Mouse (Mus musculus): Measurements from ENCODE around the gene Crygc. TPM values are rescaled to one million over a fixed set of nuclear protein-coding genes. Genes with fewer than 3 reads are reported as not detected.
"Not testable (repeated sequence)": the region's sequence is repeated elsewhere in the genome, so short reads cannot be mapped to it uniquely, and the experiment has no call there.

Gene Crygc
- polyA plus RNA-seq, 1 experiment from 2014 or later, result not detected

DNA sequence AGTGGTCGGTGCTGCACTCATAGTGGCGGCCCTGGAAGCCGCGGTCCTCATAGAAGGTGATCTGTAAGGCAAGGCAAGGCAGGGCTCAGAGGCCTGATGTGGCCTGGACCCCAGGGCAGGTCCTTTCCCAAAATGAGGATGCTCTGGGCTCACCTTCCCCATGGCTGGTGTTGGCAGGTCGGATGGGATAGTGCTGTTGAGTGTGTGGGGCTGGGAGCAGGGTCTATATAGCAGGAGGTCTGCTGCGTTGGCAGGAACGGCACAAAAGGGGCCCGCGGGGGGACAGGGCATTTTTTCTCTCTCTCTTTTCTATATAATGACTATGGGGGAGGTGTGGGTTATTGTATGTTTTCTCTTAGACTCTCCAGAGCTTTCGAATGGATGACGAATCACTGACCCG lies 22.5 kb downstream of the Crygc start, which contains the start of gene Cryge:
Cryge (minus strand) TSS at position 198 of the 400 bp plus-strand sequence.
- ATAC-seq (ENCODE audit: extremely low read depth, insufficient number of reproducible peaks, low FRiP score, low TSS enrichment); H3K9ac ChIP-seq; H3K4me3 ChIP-seq; H3K36me3 ChIP-seq; H3K4me1 ChIP-seq; H3K27ac ChIP-seq (replicated peaks); H3K4me2 ChIP-seq; H3K27me3 ChIP-seq (replicated peaks); H3K9me3 ChIP-seq: not testable (repeated sequence)
- WGBS, result 83% methylated on average over 8 of the region's 12 CpGs

DNA sequence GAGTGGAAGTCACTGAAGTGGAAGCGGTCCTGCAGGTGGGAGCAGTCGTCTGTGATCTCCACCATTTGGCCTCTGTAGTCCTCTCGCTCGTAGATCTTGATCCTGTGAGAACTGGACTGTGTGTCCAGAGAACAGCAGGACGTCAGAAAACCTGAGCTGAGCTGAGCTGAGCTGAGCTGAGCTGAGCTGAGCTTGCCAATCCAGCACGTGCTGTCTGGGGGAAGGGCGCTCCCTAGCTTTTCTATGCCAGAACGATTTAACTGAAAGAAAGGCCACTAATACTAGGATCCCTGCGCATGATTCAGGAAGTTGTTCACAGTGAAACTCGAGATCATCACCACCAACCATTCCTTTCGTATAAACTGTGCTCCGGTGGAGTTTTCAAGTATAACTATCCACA lies 24.7 kb downstream of the Crygc start:
- Histone ChIP-seq H3K27me3 (replicated peaks) (no peaks in the 10 kb centered on the region), H3K4me1 (peaks cover 7% of the 10 kb centered on the region), H3K4me2 (no peak overlapping the region), H3K9ac (no peak overlapping the region), H3K27ac (replicated peaks) (no peak overlapping the region), H3K36me3 (no peaks in the 10 kb centered on the region), H3K9me3 (no peaks in the 10 kb centered on the region), H3K4me3 (no peak overlapping the region)
- WGBS, result 49% methylated on average over 12 of the region's 12 CpGs
- ATAC-seq (ENCODE audit: extremely low read depth, insufficient number of reproducible peaks, low FRiP score, low TSS enrichment), result no peak

DNA sequence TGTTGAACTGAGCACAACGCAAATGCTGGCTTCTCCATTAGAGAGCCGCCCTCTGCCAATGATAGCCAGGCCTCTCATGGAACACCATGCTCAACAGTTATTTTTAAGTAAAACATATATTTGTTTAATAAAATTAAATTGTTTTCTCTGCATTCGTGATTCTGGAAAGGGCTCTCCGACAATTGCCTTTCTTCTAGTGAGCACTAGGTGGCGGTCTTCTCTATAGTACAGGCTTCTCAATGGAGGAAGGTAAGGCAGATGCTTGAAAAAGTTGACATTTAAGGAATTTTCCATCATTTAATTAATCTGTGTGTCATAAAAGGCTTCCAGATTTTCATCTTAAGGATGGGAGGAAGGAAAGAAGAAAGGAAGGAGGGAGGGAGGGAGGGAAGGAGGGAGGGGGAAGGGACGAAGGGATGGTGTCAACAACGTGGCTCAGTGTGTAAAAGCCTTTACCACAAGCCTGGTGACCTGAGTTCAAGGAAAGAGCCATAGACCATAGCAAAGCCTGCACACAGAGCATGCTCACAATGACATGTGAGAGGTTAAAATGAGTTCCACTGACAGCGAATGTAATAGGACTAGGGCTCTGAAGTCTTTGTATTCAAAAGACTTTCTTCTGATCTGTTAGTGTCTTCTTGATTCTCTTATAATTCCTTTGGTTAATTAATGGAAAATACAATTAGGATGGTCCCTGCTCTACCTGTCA lies 26.9 kb downstream of the Crygc start:
- peak overlapping the region; percentile 27 for H3K4me2 ChIP-seq
- H3K27ac ChIP-seq (replicated peaks), result no peak overlapping the region
- no peaks in the 10 kb centered on the region for H3K9me3 ChIP-seq
- no peak overlapping the region for H3K4me3 ChIP-seq
- no peaks in the 10 kb centered on the region for H3K36me3 ChIP-seq
- H3K27me3 ChIP-seq (replicated peaks), result no peaks in the 10 kb centered on the region
- ATAC-seq (ENCODE audit: extremely low read depth, insufficient number of reproducible peaks, low FRiP score, low TSS enrichment), result no peak
- 35% methylated on average over 8 of the region's 8 CpGs for WGBS
- no peaks in the 10 kb centered on the region for H3K4me1 ChIP-seq
- peak overlapping the region; percentile 37; the same call in 1 of the 2 replicates for H3K9ac ChIP-seq

DNA sequence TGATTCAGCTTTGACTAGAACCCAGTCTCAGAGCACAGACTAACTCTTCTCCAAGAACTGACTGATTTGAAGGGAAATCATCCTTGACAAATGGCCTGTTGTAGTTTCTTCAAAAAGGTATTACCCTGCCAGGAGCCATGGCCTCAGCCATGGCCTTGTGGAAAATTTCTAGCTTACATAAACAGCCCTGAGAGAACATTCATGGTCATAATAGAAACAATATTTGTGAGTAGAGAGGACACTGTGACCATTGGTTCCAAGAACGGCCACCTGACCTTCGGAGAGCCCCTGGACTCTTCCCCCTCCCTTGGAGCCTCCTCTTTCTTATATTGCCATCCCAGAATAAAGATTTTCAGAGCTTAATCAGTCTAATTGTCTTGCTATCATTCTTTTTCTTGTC lies 30.1 kb downstream of the Crygc start:
- Histone ChIP-seq H3K27me3 (replicated peaks) (no peaks in the 10 kb centered on the region), H3K4me2 (no peak overlapping the region), H3K4me3 (no peak overlapping the region), H3K9me3 (no peaks in the 10 kb centered on the region), H3K27ac (replicated peaks) (no peak overlapping the region), H3K36me3 (no peaks in the 10 kb centered on the region), H3K4me1 (no peaks in the 10 kb centered on the region), H3K9ac (no peak overlapping the region)
- no peak for ATAC-seq (ENCODE audit: extremely low read depth, insufficient number of reproducible peaks, low FRiP score, low TSS enrichment)
- whole genome bisulfite sequencing, result 75% methylated on average over 2 of the region's 2 CpGs

DNA sequence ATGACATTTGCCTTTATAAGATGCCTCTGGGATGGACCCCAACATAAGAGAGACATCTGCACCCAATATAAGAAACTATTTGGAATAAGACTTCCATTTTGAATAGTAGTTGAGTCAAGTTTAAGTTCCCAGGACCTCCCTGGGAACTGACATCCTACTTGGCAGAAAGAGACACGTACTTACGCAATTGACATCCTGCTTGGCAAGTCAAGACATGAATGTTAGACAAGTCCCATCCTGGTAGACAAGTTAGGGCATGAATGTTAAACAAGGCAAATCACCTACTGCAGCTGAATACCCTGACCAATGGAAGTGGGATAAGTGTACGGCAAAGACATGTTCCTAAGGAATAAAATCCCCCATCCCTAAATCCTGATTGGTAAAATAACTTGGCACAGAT lies 31.7 kb downstream of the Crygc start:
- ATAC-seq (ENCODE audit: extremely low read depth, insufficient number of reproducible peaks, low FRiP score, low TSS enrichment), result no peak
- 85% methylated on average over 3 of the region's 3 CpGs for WGBS

DNA sequence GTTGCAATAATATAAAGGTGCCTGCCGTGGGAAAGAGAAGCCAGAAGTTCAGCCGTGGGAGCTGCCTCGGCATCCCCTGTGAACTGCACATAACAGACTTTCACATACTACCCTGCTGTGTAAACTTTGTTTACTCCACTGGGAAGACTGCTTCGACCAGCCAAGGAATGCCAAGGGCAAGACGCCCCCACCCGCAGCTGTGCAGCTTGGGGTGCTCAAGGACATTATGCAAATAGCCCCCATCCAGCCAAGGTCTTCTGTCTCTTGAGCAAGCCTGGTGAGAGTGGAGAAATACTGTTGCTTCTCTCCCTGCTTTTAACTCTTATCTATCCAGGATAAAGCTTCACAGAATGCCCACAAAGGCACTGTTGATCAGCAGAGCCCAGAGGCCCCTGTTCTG lies 32.7 kb downstream of the Crygc start:
- no peak for ATAC-seq (ENCODE audit: extremely low read depth, insufficient number of reproducible peaks, low FRiP score, low TSS enrichment)
- Histone ChIP-seq H3K4me3 (no peak overlapping the region), H3K27ac (replicated peaks) (no peak overlapping the region), H3K9ac (no peak overlapping the region), H3K36me3 (no peaks in the 10 kb centered on the region), H3K27me3 (replicated peaks) (no peaks in the 10 kb centered on the region), H3K4me2 (no peak overlapping the region), H3K9me3 (peaks cover 4% of the 10 kb centered on the region; the same call in 1 of the 2 replicates), H3K4me1 (no peaks in the 10 kb centered on the region)
- 64% methylated on average over 6 of the region's 6 CpGs for WGBS

More for the DNA sequence above, 31.7 kb downstream of the Crygc start:
- Histone ChIP-seq H3K27me3 (replicated peaks) (no peaks in the 10 kb centered on the region), H3K9me3 (peaks cover 4% of the 10 kb centered on the region; the same call in 1 of the 2 replicates), H3K4me3 (no peak overlapping the region), H3K36me3 (no peaks in the 10 kb centered on the region), H3K27ac (replicated peaks) (no peak overlapping the region), H3K4me1 (no peaks in the 10 kb centered on the region), H3K4me2 (no peak overlapping the region), H3K9ac (no peak overlapping the region)

DNA sequence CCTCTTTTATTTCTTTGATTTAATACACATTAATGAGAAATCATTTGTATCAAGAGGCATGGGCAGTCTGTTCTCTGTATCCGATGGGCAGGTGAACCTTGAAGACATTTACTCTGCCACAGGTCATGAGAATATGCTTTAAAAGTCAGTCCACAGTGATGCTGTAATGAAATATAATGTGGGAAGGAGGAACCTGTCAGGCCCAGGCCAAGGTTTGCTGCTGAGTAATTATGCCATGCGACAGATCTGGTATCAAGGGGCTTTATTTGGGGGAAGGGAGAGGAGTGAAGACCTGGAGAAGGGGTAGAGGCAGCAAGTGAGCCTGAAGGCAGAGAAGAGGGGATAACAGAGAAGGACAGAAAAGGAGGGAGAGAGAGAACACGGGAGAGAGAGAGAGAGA lies 33.8 kb downstream of the Crygc start:
- Histone ChIP-seq H3K4me2 (no peak overlapping the region), H3K27me3 (replicated peaks) (no peaks in the 10 kb centered on the region), H3K4me3 (no peak overlapping the region), H3K36me3 (no peaks in the 10 kb centered on the region), H3K27ac (replicated peaks) (no peak overlapping the region), H3K9me3 (peaks cover 4% of the 10 kb centered on the region; the same call in 1 of the 2 replicates), H3K9ac (no peak overlapping the region), H3K4me1 (no peaks in the 10 kb centered on the region)
- 70% methylated on average over 3 of the region's 3 CpGs for WGBS
- ATAC-seq (ENCODE audit: extremely low read depth, insufficient number of reproducible peaks, low FRiP score, low TSS enrichment), result no peak

DNA sequence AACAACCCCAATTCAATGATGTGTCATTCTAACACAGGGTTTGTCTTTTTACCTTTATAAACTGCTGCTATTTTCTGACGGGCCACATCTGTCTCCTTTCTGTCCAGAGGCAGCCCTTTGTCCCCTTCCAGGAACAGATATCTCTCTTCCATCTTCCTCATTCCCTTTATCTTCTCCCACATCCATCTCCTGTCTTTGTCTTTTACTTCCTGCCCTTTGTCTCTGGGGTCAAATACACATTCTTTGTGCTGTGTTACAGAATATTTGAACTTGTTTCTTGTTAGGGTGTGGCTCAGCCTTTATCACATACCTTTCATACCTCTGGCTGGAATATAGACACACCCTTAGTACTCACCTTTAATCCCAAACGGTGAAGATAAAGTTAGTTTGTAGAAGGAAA lies 35.9 kb downstream of the Crygc start:
- Histone ChIP-seq H3K4me1 (no peaks in the 10 kb centered on the region), H3K27me3 (replicated peaks) (no peaks in the 10 kb centered on the region), H3K9ac (no peak overlapping the region), H3K4me3 (no peak overlapping the region), H3K36me3 (no peaks in the 10 kb centered on the region), H3K4me2 (no peak overlapping the region), H3K27ac (replicated peaks) (no peak overlapping the region), H3K9me3 (peaks cover 4% of the 10 kb centered on the region; the same call in 1 of the 2 replicates)
- WGBS, result 49% methylated on average over 2 of the region's 2 CpGs
- ATAC-seq (ENCODE audit: extremely low read depth, insufficient number of reproducible peaks, low FRiP score, low TSS enrichment), result no peak

DNA sequence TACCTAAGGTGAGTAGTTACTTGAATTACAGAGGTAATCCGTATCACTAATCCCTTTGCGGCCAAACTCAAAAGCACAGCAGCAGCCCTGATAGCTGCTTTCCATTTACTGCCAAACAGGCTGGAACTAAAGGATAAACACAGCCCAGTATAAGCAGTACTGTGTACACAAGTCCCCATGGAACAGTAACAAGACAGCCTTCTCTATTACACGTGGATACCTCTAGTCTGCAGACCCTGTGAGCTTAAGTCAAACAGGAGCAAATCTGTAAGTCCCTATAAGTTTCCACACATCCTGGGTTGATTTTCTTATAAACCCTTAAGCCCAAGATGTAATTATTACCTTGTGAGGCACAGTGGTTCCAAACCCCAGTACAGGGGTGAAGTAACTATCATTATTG lies 38.0 kb downstream of the Crygc start:
- WGBS, result 39% methylated on average over 3 of the region's 3 CpGs
- no peak for ATAC-seq (ENCODE audit: extremely low read depth, insufficient number of reproducible peaks, low FRiP score, low TSS enrichment)
- no peak overlapping the region for H3K4me2 ChIP-seq
- no peak overlapping the region for H3K27ac ChIP-seq (replicated peaks)
- no peaks in the 10 kb centered on the region for H3K4me1 ChIP-seq
- H3K27me3 ChIP-seq (replicated peaks), result no peaks in the 10 kb centered on the region
- H3K4me3 ChIP-seq, result no peak overlapping the region
- H3K9me3 ChIP-seq, result peaks cover 4% of the 10 kb centered on the region; the same call in 1 of the 2 replicates
- H3K9ac ChIP-seq, result no peak overlapping the region
- H3K36me3 ChIP-seq, result no peaks in the 10 kb centered on the region

DNA sequence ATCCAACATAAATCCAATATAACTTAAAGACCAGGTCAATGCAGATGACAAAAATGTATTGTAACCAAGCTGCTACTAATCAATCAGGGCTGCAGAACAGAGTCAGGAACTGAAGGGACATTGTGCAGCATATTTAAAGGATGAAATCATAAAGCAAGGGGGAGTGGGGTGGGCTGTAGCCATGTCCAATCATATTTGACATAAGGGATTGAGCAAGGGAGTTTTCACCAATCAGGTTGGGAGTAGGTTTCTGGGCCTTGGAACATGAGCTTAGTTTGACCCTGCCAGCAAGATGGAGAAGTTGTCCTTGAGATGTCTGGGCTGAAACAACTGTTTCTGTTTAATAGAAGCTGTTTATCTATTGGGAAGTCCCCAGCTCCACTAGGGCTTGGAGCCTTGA lies 40.8 kb downstream of the Crygc start, which contains the start of gene Akr1cl:
Akr1cl (minus strand) TSS at position 119 of the 400 bp plus-strand sequence.
- Histone ChIP-seq H3K4me3 (no peak within 1 kb of the TSS), H3K4me1 (no peaks in the 10 kb centered on the region), H3K9me3 (0 out of 2 replicates have a peak, but pooled peaks cover 3% of the 10 kb centered on the region), H3K27ac (replicated peaks) (no peak within 1 kb of the TSS), H3K4me2 (no peak within 1 kb of the TSS), H3K36me3 (no peaks in the 10 kb centered on the region), H3K9ac (no peak within 1 kb of the TSS), H3K27me3 (replicated peaks) (no peaks in the 10 kb centered on the region)
- no peak for ATAC-seq (ENCODE audit: extremely low read depth, insufficient number of reproducible peaks, low FRiP score, low TSS enrichment)

DNA sequence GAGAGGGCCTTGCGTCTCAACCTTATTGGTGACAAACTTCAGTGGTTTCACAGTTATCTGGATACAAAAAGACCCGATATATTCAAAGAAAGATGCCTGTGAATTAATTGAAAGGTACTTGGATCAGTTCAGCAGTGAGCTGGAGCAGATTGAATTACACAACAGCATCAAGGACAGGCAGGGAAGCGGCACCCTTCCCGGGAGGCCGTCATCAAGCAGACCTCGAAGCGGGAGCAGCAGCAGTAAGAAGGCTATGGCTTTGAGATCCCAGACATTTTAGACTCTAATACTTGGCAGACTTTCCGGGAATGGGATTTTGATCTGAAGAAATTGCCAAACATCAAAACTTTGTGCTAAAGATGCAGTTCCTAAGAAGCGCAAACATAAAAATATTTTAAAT lies 45.3 kb downstream of the Crygc start:
- WGBS, result 68% methylated on average over 9 of the region's 9 CpGs
- Histone ChIP-seq H3K27me3 (replicated peaks) (no peaks in the 10 kb centered on the region), H3K27ac (replicated peaks) (no peak overlapping the region), H3K4me1 (no peaks in the 10 kb centered on the region), H3K9ac (no peak overlapping the region), H3K36me3 (no peaks in the 10 kb centered on the region), H3K9me3 (no peaks in the 10 kb centered on the region), H3K4me3 (no peak overlapping the region), H3K4me2 (no peak overlapping the region)
- no peak for ATAC-seq (ENCODE audit: extremely low read depth, insufficient number of reproducible peaks, low FRiP score, low TSS enrichment)
